Mouse (Mus musculus): ENCODE data around the gene Sec14l5. TPM values are rescaled to one million over a fixed set of nuclear protein-coding genes. Genes with fewer than 3 reads are reported as not detected.
A peak's percentile ranks its signal among the peaks of the same experiment; 100 is the strongest.

The Sec14l5 gene
- 0.02 TPM in 1 of 2 replicates, not detected in the other for polyA plus RNA-seq (2015; fragmentation: Nextera tagmentation; extraction: Ambion mirVana)

DNA sequence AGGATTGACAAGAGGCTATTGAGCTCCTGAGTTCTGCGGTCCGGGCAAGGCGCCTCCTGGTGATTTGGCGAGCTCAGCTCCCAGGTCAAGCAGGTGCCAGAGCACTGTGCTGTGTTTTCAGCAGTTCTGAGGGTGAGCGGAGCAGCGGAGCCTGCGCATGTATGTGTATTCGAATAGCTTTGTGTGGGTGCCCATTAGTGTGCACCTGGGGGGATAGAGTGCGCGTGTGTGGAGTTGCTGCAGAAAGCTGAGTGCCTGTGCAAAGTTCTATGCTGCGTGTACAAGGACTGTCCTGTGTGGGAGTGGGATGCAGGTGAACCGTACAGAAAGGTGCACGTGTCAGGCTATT lies at the start of gene Sec14l5:
Sec14l5 (plus strand) TSS at position 73 of the 349 bp plus-strand sequence.
- Histone ChIP-seq H3K9ac (no peak within 1 kb of the TSS), H3K4me3 (replicated peaks) (peak within 1 kb of the TSS; percentile 22; the same call in 1 of the 2 replicates), H3K36me3 (replicated peaks) (no peaks in the 10 kb centered on the region), H3K4me1 (replicated peaks) (peaks cover 15% of the 10 kb centered on the region), H3K9me3 (replicated peaks) (no peaks in the 10 kb centered on the region), H3K4me2 (peak within 1 kb of the TSS; percentile 62), H3K27ac (replicated peaks) (no peak within 1 kb of the TSS), H3K27me3 (peaks cover 34% of the 10 kb centered on the region)
- ATAC-seq (ENCODE audit: insufficient read depth) = no peak; the same call in none of the 2 replicates
- WGBS (ENCODE audit: insufficient replicate concordance) = 18% methylated on average over 13 of the region's 13 CpGs

DNA sequence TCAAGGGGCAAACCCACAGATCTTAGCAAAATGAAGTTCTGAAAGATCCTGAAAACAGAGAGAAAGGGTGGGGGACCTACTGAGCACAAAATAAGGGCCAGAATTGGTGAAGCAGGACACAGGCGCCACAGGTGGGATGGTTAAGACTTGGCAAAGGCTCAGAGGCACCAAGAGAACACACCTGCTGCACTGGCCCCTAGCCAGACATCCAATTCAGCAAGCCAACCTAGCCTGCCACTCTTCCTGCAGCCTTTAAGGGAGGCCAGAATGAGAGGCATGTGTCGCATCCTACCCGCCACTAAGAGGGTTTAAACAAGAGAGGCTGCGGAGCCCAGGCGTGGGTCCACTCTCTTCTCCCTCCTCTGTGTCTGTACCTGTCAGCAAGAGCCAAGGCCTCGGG lies 45.9 kb upstream of the Sec14l5 start:
- ATAC-seq (ENCODE audit: insufficient read depth) = no peak
- 63% methylated on average over 6 of the region's 6 CpGs for WGBS (ENCODE audit: insufficient replicate concordance)
- Histone ChIP-seq H3K27ac (replicated peaks) (no peak overlapping the region), H3K9ac (no peak overlapping the region), H3K36me3 (replicated peaks) (no peaks in the 10 kb centered on the region), H3K4me3 (replicated peaks) (no peak overlapping the region), H3K27me3 (no peaks in the 10 kb centered on the region), H3K9me3 (replicated peaks) (no peaks in the 10 kb centered on the region), H3K4me1 (replicated peaks) (no peaks in the 10 kb centered on the region), H3K4me2 (no peak overlapping the region)

DNA sequence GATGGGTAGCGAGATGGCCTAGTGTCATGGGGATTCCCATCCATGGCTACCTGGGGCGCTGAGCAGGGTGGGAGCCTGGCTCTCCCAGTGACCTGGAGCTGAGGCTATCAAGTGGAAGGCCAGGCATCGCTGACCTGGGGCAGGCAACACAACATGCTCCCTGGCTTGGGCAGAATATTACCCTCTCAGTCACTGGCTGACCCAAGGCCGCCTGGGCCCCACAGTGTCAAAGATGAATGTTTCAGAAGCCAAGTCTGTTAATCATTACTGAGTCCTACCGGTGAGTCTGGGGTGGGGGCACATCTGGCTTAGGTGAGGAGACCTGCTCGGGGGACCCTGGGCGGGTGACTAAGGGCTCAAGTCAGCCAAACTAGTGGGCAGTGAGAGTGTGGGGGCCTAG lies 37.0 kb upstream of the Sec14l5 start:
- Histone ChIP-seq H3K36me3 (replicated peaks) (no peaks in the 10 kb centered on the region), H3K9ac (no peak overlapping the region), H3K4me3 (replicated peaks) (no peak overlapping the region), H3K4me1 (replicated peaks) (0 out of 2 replicates have a peak, but pooled peaks cover 2% of the 10 kb centered on the region), H3K27me3 (no peaks in the 10 kb centered on the region), H3K4me2 (no peak overlapping the region), H3K27ac (replicated peaks) (no peak overlapping the region), H3K9me3 (replicated peaks) (no peaks in the 10 kb centered on the region)
- ATAC-seq (ENCODE audit: insufficient read depth) = peak; percentile 81
- WGBS (ENCODE audit: insufficient replicate concordance) = 64% methylated on average over 7 of the region's 7 CpGs

DNA sequence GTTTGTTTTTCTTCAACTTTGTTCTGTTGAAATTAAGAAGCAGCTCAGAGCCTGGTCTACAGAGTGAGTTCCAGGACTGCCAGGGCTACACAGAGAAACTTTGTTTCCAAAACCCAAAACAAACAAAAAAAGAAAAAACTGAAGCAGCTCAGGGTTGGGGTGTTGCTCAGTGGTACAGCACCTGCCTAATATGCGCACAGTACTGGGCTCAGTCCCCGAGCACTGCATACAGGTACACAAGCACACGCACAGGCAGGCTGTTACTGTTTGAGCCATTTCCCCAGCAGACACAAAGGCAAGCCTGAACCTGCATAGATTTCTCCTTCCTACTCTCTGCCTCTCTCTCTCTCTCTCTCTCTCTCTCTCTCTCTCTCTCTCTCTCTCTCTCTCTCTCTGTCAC lies 35.9 kb upstream of the Sec14l5 start:
- Histone ChIP-seq H3K4me1 (replicated peaks) (0 out of 2 replicates have a peak, but pooled peaks cover 2% of the 10 kb centered on the region), H3K36me3 (replicated peaks) (no peaks in the 10 kb centered on the region), H3K4me3 (replicated peaks) (no peak overlapping the region), H3K9ac (no peak overlapping the region), H3K27me3 (no peaks in the 10 kb centered on the region), H3K9me3 (replicated peaks) (no peaks in the 10 kb centered on the region), H3K4me2 (no peak overlapping the region), H3K27ac (replicated peaks) (no peak overlapping the region)
- WGBS (ENCODE audit: insufficient replicate concordance) = 76% methylated on average over 3 of the region's 3 CpGs
- no peak for ATAC-seq (ENCODE audit: insufficient read depth)

DNA sequence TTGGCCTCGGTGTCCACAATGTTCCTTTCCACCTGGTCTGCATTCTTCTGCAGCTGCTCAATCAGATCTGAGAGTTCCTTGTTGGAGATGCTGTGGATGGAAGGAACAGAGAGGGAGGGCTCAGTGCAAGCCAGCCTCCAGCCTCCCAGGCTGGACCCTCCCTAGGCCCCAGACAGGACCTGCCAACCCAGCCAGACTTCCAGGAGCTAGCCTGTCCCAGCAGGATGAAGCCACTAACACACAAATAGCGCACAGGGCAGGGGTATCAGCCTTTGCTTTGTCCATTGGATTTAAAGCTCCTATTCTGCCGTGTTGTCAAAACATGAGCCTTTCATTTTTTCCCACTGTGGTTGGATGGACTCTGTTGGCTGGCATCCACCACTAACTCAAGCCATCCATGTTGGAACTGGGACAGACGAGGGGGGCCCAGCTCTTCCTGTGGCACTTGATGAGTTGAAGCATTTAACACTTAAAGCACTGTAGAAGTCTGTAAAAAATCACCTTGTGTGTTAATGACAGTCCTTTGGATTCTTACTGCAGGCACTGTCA lies 33.8 kb upstream of the Sec14l5 start:
- no peaks in the 10 kb centered on the region for H3K9me3 ChIP-seq (replicated peaks)
- H3K27ac ChIP-seq (replicated peaks) = no peak overlapping the region
- H3K4me2 ChIP-seq = no peak overlapping the region
- no peaks in the 10 kb centered on the region for H3K36me3 ChIP-seq (replicated peaks)
- ATAC-seq (ENCODE audit: insufficient read depth) = no peak
- H3K4me3 ChIP-seq (replicated peaks) = no peak overlapping the region
- 53% methylated on average over 4 of the region's 4 CpGs for WGBS (ENCODE audit: insufficient replicate concordance)
- no peak overlapping the region for H3K9ac ChIP-seq
- 0 out of 2 replicates have a peak, but pooled peaks cover 2% of the 10 kb centered on the region for H3K4me1 ChIP-seq (replicated peaks)
- no peaks in the 10 kb centered on the region for H3K27me3 ChIP-seq

DNA sequence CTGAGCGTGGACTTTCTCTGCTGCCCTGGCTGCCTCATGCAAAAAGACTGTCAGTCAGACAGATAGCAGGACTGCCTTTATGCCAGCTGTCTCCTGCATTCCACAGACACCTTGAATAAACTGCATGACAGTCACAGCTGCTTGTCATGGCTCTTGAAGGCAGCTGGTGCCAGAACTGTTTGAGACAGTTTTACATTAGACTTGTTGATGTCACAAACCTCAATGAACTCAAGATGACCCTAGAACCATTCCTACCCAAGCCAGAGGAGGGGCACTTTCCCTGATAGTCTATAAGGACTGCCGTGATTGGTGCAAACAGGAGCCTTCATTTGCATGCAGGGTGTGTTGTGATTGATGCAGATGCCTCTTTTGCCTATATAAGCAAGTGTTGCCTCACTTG lies 33.3 kb upstream of the Sec14l5 start:
- no peak for ATAC-seq (ENCODE audit: insufficient read depth)
- no peak overlapping the region for H3K4me3 ChIP-seq (replicated peaks)
- no peaks in the 10 kb centered on the region for H3K9me3 ChIP-seq (replicated peaks)
- no peak overlapping the region for H3K9ac ChIP-seq
- H3K27ac ChIP-seq (replicated peaks) = no peak overlapping the region
- H3K27me3 ChIP-seq = no peaks in the 10 kb centered on the region
- 0 out of 2 replicates have a peak, but pooled peaks cover 2% of the 10 kb centered on the region for H3K4me1 ChIP-seq (replicated peaks)
- no peak overlapping the region for H3K4me2 ChIP-seq
- no peaks in the 10 kb centered on the region for H3K36me3 ChIP-seq (replicated peaks)
- 42% methylated on average over 2 of the region's 2 CpGs for WGBS (ENCODE audit: insufficient replicate concordance)

DNA sequence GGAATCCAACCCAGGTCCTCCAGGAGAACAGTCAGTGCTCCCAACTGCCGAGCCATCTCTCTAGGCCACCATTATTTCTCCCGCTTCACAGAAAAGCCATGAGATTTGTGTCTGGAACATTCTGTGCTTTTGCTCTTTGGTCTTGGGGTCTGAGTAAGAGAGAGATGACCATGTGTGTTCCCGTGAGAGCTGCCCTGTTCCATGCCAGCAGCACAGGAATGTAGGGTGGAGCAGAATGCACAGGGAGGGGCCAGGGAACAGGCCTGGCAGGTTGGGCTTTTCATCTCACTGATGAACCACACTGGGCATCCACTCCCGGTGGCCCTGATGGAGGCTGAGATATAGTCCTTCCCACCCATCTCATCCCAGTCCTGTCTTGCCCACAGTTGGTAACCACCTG lies 27.5 kb upstream of the Sec14l5 start:
- Histone ChIP-seq H3K4me3 (replicated peaks) (no peak overlapping the region), H3K9me3 (replicated peaks) (no peaks in the 10 kb centered on the region), H3K9ac (no peak overlapping the region), H3K36me3 (replicated peaks) (no peaks in the 10 kb centered on the region), H3K4me1 (replicated peaks) (no peaks in the 10 kb centered on the region), H3K4me2 (no peak overlapping the region), H3K27me3 (peaks cover 17% of the 10 kb centered on the region; the same call in 1 of the 2 replicates), H3K27ac (replicated peaks) (no peak overlapping the region)
- no peak for ATAC-seq (ENCODE audit: insufficient read depth)
- 59% methylated on average over 4 of the region's 4 CpGs for WGBS (ENCODE audit: insufficient replicate concordance)

DNA sequence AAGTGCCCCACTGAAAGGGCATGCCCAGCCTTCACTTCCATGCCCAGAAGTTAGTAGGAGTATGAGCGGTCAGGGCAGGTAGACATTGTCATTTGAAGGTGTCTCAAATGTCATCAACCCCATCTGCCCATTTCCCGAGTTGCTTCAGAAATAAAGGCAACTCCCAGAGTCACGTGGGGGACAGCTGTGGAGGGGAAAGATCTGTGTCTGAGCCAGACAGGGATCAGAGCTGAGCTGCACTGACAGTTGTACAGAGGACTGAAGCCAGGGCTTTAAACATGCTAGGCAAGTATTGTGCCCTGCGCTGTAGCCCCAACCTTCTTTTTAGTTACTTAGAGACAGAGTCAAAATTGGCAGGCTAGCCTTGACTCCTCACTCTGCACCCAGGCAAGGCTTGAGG lies 27.1 kb upstream of the Sec14l5 start:
- no peak overlapping the region for H3K4me3 ChIP-seq (replicated peaks)
- no peak overlapping the region for H3K4me2 ChIP-seq

DNA sequence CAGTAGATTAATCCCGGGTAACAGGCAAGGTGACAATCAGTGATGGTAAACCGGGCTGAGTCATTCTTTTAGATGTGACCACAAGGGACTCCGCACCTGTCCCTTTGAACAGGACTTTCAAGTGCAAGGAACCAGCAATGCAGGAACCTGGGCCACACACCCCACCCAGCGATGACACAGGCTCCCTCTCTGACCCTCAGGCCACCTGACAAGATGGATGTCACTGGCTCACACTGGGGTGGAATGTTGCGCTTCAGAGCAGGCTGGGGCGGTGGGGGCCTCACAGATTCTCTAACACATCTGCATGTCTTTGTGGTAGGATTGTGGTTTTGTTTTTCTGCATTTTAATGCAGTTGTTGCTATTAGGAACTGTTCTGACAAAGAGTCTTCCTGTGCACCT lies 23.4 kb upstream of the Sec14l5 start:
- no peak for ATAC-seq (ENCODE audit: insufficient read depth)

More for the DNA sequence above, 27.1 kb upstream of the Sec14l5 start:
- Histone ChIP-seq H3K27me3 (peaks cover 17% of the 10 kb centered on the region; the same call in 1 of the 2 replicates), H3K27ac (replicated peaks) (no peak overlapping the region), H3K9me3 (replicated peaks) (no peaks in the 10 kb centered on the region), H3K9ac (no peak overlapping the region), H3K36me3 (replicated peaks) (no peaks in the 10 kb centered on the region), H3K4me1 (replicated peaks) (no peaks in the 10 kb centered on the region)
- WGBS (ENCODE audit: insufficient replicate concordance) = 59% methylated on average over 4 of the region's 4 CpGs
- no peak for ATAC-seq (ENCODE audit: insufficient read depth)

DNA sequence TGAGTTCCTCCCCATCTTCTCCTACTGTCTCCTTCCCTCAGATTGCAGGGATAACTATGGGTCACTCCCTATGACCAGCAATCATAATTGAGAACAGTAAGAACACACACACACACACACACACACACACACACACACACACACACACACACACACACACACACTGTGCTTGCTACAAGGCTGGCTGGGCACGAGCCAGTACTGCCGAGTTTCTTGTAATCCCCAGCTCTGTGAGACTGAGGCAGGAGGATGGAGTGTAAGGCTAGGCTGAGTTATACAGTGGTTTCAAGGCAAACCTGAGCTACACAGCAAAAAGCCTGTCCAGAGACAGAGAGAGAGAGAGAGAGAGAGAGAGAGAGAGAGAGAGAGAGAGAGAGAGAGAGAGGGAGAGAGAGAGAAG lies 16.7 kb upstream of the Sec14l5 start:
- Histone ChIP-seq H3K4me1 (replicated peaks) (peaks cover 8% of the 10 kb centered on the region; the same call in 1 of the 2 replicates), H3K27me3 (peaks cover 56% of the 10 kb centered on the region), H3K9me3 (replicated peaks) (no peaks in the 10 kb centered on the region), H3K9ac (no peak overlapping the region), H3K4me3 (replicated peaks) (no peak overlapping the region), H3K4me2 (no peak overlapping the region), H3K36me3 (replicated peaks) (no peaks in the 10 kb centered on the region), H3K27ac (replicated peaks) (no peak overlapping the region)
- ATAC-seq (ENCODE audit: insufficient read depth) = no peak
- 44% methylated on average over 2 of the region's 2 CpGs for WGBS (ENCODE audit: insufficient replicate concordance)

More for the DNA sequence above, 23.4 kb upstream of the Sec14l5 start:
- Histone ChIP-seq H3K4me1 (replicated peaks) (no peaks in the 10 kb centered on the region), H3K9ac (no peak overlapping the region), H3K9me3 (replicated peaks) (no peaks in the 10 kb centered on the region), H3K36me3 (replicated peaks) (no peaks in the 10 kb centered on the region), H3K27ac (replicated peaks) (no peak overlapping the region), H3K4me3 (replicated peaks) (no peak overlapping the region), H3K4me2 (no peak overlapping the region), H3K27me3 (peaks cover 17% of the 10 kb centered on the region; the same call in 1 of the 2 replicates)
- WGBS (ENCODE audit: insufficient replicate concordance) = 46% methylated on average over 6 of the region's 6 CpGs

DNA sequence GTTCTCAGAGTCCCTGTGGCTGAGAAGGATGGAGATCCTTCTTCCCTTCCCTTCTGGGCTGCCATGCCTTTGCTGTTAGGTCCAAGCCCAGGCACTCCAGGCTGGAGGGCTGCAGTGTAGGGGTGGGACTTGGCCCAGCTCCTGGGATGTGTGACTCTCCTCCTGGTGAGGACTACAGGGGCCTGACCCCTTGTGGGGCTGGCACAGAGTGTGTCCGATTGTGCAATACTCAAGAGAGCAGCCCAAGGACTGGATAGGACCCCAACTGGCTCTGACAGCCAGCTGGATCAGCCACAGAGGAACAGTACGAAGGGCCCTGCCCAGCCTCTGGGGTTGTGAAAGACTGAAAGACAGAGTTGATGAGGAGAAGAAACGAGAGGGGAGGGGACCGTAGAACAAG lies 16.1 kb upstream of the Sec14l5 start:
- no peak overlapping the region for H3K4me3 ChIP-seq (replicated peaks)
- H3K4me2 ChIP-seq = no peak overlapping the region
- ATAC-seq (ENCODE audit: insufficient read depth) = peak; percentile 35
- H3K27me3 ChIP-seq = peaks cover 56% of the 10 kb centered on the region
- 22% methylated on average over 4 of the region's 4 CpGs for WGBS (ENCODE audit: insufficient replicate concordance)
- H3K9me3 ChIP-seq (replicated peaks) = no peaks in the 10 kb centered on the region
- no peaks in the 10 kb centered on the region for H3K36me3 ChIP-seq (replicated peaks)
- H3K27ac ChIP-seq (replicated peaks) = no peak overlapping the region
- H3K4me1 ChIP-seq (replicated peaks) = peaks cover 8% of the 10 kb centered on the region; the same call in 1 of the 2 replicates
- H3K9ac ChIP-seq = no peak overlapping the region

Data from liver, embryonic 15.5 days (tissue).